Mouse (Mus musculus) heart, postnatal 0 days (tissue): ENCODE data around the gene Eif3i. TPM values are rescaled to one million over a fixed set of nuclear protein-coding genes. Genes with fewer than 3 reads are reported as not detected.

Experiments
- ATAC-seq: fragments of 200-750 bp; cut with Nextera tagmentation; 2 replicates; pipeline ENCODE4 v1.8.0; 2017; ENCODE audit warnings: low read depth, moderate number of reproducible peaks, moderate library complexity; ENCODE audit not compliant: insufficient read depth
- DNase-seq: peaks from one replicate; pipeline ENCODE4 v3.0.0-alpha.2; 2016; ENCODE audit warnings: low spot score
- H3K27ac ChIP-seq: fragments of 300-500 bp; sonication (generic); 2 replicates; pipeline ENCODE4 v1.5.1; 2014; ENCODE audit warnings: low read depth, mild to moderate bottlenecking
- H3K27me3 ChIP-seq: fragments of 300-500 bp; sonication (generic); 2 replicates; pipeline ENCODE4 v1.6.1; 2014; ENCODE audit warnings: low read length, mixed read lengths; ENCODE audit not compliant: control insufficient read depth, insufficient read depth
- H3K36me3 ChIP-seq: fragments of 300-500 bp; sonication (generic); replicated peaks from 2 replicates; pipeline ENCODE4 v1.6.1; 2014; ENCODE audit warnings: low read length, mixed read lengths; ENCODE audit not compliant: control insufficient read depth, insufficient read depth
- H3K4me1 ChIP-seq: fragments of 300-500 bp; sonication (generic); 2 replicates; pipeline ENCODE4 v1.6.1; 2014; ENCODE audit warnings: antibody characterized with exemption; ENCODE audit not compliant: control insufficient read depth, insufficient read depth
- H3K4me2 ChIP-seq: fragments of 300-500 bp; sonication (generic); 2 replicates; pipeline ENCODE4 v1.6.1; 2014; ENCODE audit warnings: low read depth, mild to moderate bottlenecking, low read length, moderate library complexity
- H3K4me3 ChIP-seq: fragments of 300-500 bp; sonication (generic); 2 replicates; pipeline ENCODE4 v1.5.1; 2014; ENCODE audit warnings: low read depth, low read length
- H3K9ac ChIP-seq: fragments of 300-500 bp; sonication (generic); replicated peaks from 2 replicates; pipeline ENCODE4 v1.6.1; 2014; ENCODE audit warnings: low read depth, low read length, mixed read lengths
- H3K9me3 ChIP-seq: fragments of 300-500 bp; sonication (generic); replicated peaks from 2 replicates; pipeline ENCODE4 v1.6.1; 2016; ENCODE audit warnings: low read length; ENCODE audit not compliant: control insufficient read depth
- CTCF ChIP-seq: IDR thresholded peaks from 2 replicates; pipeline ENCODE4 v1.5.1; 2016; ENCODE audit warnings: antibody characterized with exemption, control low read depth, low read depth
- EP300 ChIP-seq: IDR thresholded peaks from 2 replicates; pipeline ENCODE4 v1.6.1; 2016; ENCODE audit warnings: antibody characterized with exemption, low read depth
- WGBS: fragments of 180-500 bp; shearing (Covaris S2); extraction: QIAGEN DNeasy Blood & Tissue Kit; methylation state at CpG from one replicate; pipeline ENCODE4 v1.1.7; 2014; 5-methylcytosine and 5-hydroxymethylcytosine counted together
- microRNA-seq: library from miRNA; unstranded; fragments of <30 nt; microRNA quantifications from one replicate; pipeline ENCODE4, GENCODE M21; 2016
- polyA plus RNA-seq: library from polyadenylated mRNA; unstranded; fragments of >200 nt; fragmentation: Nextera tagmentation; extraction: Ambion mirVana; gene quantifications from 2 replicates; pipeline ENCODE4 v1.2.1, GENCODE M21; 2015
- total RNA-seq: library from RNA; depleted of rRNA; stranded (reverse); fragments of >200 nt; gene quantifications from 2 replicates; pipeline ENCODE4 v1.2.3, GENCODE M21; 2014; ENCODE audit warnings: low replicate concordance; rRNA removed

The Eif3i gene
- total and polyA plus RNA-seq, 2 experiments from 2014 or later = 169 to 408 TPM

GRCm38 (mm10) chr4:129544106-129544505 lies 56.3 kb downstream of the Eif3i start:
- no peak for ATAC-seq

GRCm38 (mm10) chr4:129542592-129543141 lies 57.8 kb downstream of the Eif3i start, which contains the start of gene Hdac1:
Gene Hdac1, minus strand, starts transcription at chr4:129542713.
- WGBS = 1% methylated on average over 46 of the region's 46 CpGs
- Histone ChIP-seq H3K36me3 (peaks cover 5% of the 10 kb centered on the region; the same call in 1 of the 2 replicates), H3K4me1 (peaks cover 13% of the 10 kb centered on the region), H3K27ac (peak within 1 kb of the TSS; percentile 76), H3K27me3 (no peaks in the 10 kb centered on the region), H3K4me3 (peak within 1 kb of the TSS; percentile 85), H3K9ac (peak within 1 kb of the TSS; percentile 89), H3K9me3 (no peaks in the 10 kb centered on the region), H3K4me2 (peak within 1 kb of the TSS; percentile 79)
- ATAC-seq (peak; percentile 100), DNase-seq (peak; percentile 95)
- peak; percentile 76 for TF ChIP-seq EP300
- no peak for TF ChIP-seq CTCF

More at GRCm38 (mm10) chr4:129544106-129544505, 56.3 kb downstream of the Eif3i start:
- no peak overlapping the region for H3K4me2 ChIP-seq
- H3K27me3 ChIP-seq = no peaks in the 10 kb centered on the region
- no peak for TF ChIP-seq EP300
- TF ChIP-seq CTCF = no peak
- no peak overlapping the region for H3K27ac ChIP-seq
- H3K9ac ChIP-seq = no peak overlapping the region
- H3K4me1 ChIP-seq = peaks cover 13% of the 10 kb centered on the region
- DNase-seq = no peak
- no peak overlapping the region for H3K4me3 ChIP-seq
- no peaks in the 10 kb centered on the region for H3K36me3 ChIP-seq
- H3K9me3 ChIP-seq = no peaks in the 10 kb centered on the region
- 89% methylated on average over 4 of the region's 4 CpGs for WGBS

Small RNAs within 50 kb of the gene (microRNA-seq; reads per million reads assigned to microRNA genes)
- gene Mir8119 = not detected

Other genes starting within 250 kb of the Eif3i start
- 14.0 and 15.4 TPM in 2 replicates for gene Zbtb8a, start 222.5 kb downstream of the Eif3i start, total RNA-seq
- gene Zbtb8a, start 222.5 kb downstream of the Eif3i start, polyA plus RNA-seq = 7.0 TPM in 2 replicates
- 1.9 and 3.6 TPM in 2 replicates for gene Zbtb8b, start 159.8 kb downstream of the Eif3i start, total RNA-seq
- gene Zbtb8b, start 159.8 kb downstream of the Eif3i start, polyA plus RNA-seq = 1.1 and 1.6 TPM in 2 replicates
- gene Bsdc1, start 139.1 kb downstream of the Eif3i start, total RNA-seq = 46.3 and 58.4 TPM in 2 replicates
- gene Bsdc1, start 139.1 kb downstream of the Eif3i start, polyA plus RNA-seq = 18.7 and 20.1 TPM in 2 replicates
- not detected in 2 replicates for gene Tssk3, start 109.6 kb downstream of the Eif3i start, total RNA-seq
- not detected in 2 replicates for gene Tssk3, start 109.6 kb downstream of the Eif3i start, polyA plus RNA-seq
- gene Fam229a, start 109.5 kb downstream of the Eif3i start, total RNA-seq = not detected in 2 replicates
- 0.22 and 0.52 TPM in 2 replicates for gene Fam229a, start 109.5 kb downstream of the Eif3i start, polyA plus RNA-seq
- 183 and 192 TPM in 2 replicates for gene Marcksl1, start 87.1 kb downstream of the Eif3i start, total RNA-seq
- gene Marcksl1, start 87.1 kb downstream of the Eif3i start, polyA plus RNA-seq = 135 and 138 TPM in 2 replicates
- 25.8 and 34.5 TPM in 2 replicates for gene Hdac1, start 57.9 kb downstream of the Eif3i start, total RNA-seq
- 73.6 and 77.9 TPM in 2 replicates for gene Hdac1, start 57.9 kb downstream of the Eif3i start, polyA plus RNA-seq
- gene Lck, start 27.0 kb downstream of the Eif3i start, total RNA-seq = 2.0 and 8.9 TPM in 2 replicates
- gene Lck, start 27.0 kb downstream of the Eif3i start, polyA plus RNA-seq = 0.71 and 0.99 TPM in 2 replicates
- 4.6 and 6.2 TPM in 2 replicates for gene Fam167b, start 22.1 kb downstream of the Eif3i start, total RNA-seq
- 6.1 and 6.2 TPM in 2 replicates for gene Fam167b, start 22.1 kb downstream of the Eif3i start, polyA plus RNA-seq
- 108 and 115 TPM in 2 replicates for gene Tmem234, start within 50 bp of the Eif3i start, total RNA-seq
- gene Tmem234, start within 50 bp of the Eif3i start, polyA plus RNA-seq = 150 and 161 TPM in 2 replicates
- 9.8 TPM in 1 of 2 replicates, not detected in the other for gene Dcdc2b, start 13.6 kb upstream of the Eif3i start, total RNA-seq
- 1.5 and 1.9 TPM in 2 replicates for gene Dcdc2b, start 13.6 kb upstream of the Eif3i start, polyA plus RNA-seq
- 6.3 TPM in 2 replicates for gene Iqcc, start 18.5 kb upstream of the Eif3i start, total RNA-seq
- gene Iqcc, start 18.5 kb upstream of the Eif3i start, polyA plus RNA-seq = 23.0 and 26.3 TPM in 2 replicates
- 41.9 and 55.1 TPM in 2 replicates for gene Ccdc28b, start 23.3 kb upstream of the Eif3i start, total RNA-seq
- 58.0 and 58.6 TPM in 2 replicates for gene Ccdc28b, start 23.3 kb upstream of the Eif3i start, polyA plus RNA-seq
- 28.3 and 28.5 TPM in 2 replicates for gene Txlna, start 40.4 kb upstream of the Eif3i start, total RNA-seq
- gene Txlna, start 40.4 kb upstream of the Eif3i start, polyA plus RNA-seq = 22.7 and 23.2 TPM in 2 replicates
- 48.8 and 52.3 TPM in 2 replicates for gene Kpna6, start 72.1 kb upstream of the Eif3i start, total RNA-seq
- 9.3 and 10.4 TPM in 2 replicates for gene Kpna6, start 72.1 kb upstream of the Eif3i start, polyA plus RNA-seq
- 3.6 and 11.8 TPM in 2 replicates for gene Tmem39b, start 96.2 kb upstream of the Eif3i start, total RNA-seq
- 3.9 and 4.1 TPM in 2 replicates for gene Tmem39b, start 96.2 kb upstream of the Eif3i start, polyA plus RNA-seq
- 43.5 and 47.8 TPM in 2 replicates for gene Khdrbs1, start 141.7 kb upstream of the Eif3i start, total RNA-seq
- gene Khdrbs1, start 141.7 kb upstream of the Eif3i start, polyA plus RNA-seq = 42.2 and 44.7 TPM in 2 replicates
- 132 and 176 TPM in 2 replicates for gene Ptp4a2, start 210.6 kb upstream of the Eif3i start, total RNA-seq
- gene Ptp4a2, start 210.6 kb upstream of the Eif3i start, polyA plus RNA-seq = 407 and 417 TPM in 2 replicates